Mouse (Mus musculus): ENCODE data around the gene Igfbp4.

Igfbp4 gene

DNA sequence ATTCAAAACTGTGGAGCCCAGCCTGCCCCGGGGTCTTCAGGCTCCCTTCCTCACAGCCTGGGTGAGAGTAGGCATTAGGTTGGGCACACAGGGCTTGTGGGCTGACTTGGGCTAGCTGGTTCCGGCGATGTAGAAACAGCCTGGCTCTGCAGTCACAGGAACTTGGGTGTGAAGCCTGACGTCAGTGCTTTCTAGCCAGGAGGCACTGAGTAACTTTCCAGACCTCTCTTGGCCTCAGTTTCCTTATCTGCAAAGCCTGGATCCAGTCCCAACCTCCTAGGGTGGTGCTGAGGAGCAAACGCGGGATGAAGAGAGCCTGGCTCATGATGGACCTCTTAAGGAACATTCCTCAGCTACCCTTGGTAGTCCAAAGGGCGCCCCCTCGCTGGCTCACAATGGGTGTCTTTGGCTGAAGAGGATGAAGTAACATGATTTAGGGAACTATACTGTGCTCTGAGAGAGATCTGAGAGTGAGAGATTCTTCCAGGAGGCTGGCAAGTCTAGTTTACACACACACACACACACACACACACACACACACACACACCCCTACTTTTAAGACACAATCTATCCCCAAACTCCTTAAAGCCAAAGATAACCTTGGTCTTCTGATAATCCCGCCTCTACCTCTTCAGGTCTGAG is 40.0 kb downstream of the Igfbp4 start:
- DNase-seq (ENCODE audit: low read depth, low spot score), result no peak

DNA sequence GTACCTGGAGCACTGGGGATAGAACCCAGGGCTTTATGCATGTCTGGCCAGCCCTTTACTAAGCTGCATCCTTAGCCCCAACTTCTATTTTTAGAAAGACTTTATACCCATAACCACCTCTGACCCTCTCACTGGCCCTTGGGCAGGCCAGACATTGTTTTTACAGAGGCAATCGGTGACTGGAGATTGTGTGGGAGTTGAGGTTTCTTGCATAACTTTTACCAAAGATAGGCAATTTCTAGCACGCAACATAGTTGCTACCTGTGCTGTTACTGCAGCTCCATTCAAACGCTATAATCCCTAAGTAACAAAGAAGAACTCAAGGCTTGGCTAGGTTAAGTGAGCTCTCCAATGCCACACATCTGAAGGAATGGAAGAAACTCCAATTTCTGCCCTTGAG is 40.5 kb downstream of the Igfbp4 start:
- no peak for DNase-seq (ENCODE audit: low read depth, low spot score)

DNA sequence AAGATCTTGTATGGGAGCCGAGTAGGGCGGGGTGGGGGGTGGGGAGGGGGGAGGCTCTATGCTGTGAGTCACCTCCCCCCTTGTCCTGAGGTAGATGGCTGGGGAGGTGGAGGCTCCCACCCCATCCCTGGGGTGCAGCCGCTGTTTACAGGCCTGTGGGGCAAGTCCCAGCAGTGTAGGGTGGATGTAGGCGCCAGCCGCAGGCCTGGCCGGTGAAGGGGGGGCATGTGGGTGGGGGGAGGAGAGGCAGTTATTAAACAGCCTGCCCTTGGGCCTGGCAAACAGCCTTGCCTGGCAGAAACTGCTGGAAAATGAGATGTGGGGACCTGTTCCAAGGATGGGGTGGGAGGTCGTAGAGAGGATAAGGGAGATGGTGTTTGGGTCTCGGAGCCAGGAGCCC is 41.1 kb downstream of the Igfbp4 start:
- DNase-seq (ENCODE audit: low read depth, low spot score), result no peak

DNA sequence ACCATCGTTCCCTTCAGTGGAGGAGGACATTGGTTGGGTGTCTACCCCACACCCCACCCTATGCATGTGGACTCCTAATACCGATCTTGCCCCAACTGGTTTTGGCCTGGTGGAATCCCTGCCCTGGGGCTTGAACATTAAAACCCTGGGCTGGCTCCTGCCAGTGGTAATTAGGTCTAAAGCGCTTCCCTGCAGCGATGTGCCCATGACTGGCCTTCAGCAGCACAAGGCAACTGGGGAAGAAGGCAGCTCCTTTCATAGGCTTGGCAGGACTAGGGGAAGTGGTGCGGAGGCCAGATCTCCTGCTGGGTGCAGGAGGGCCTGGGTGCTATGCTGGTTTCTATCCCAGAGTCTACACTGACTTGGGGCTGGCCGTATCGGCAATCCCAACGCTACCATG is 42.5 kb downstream of the Igfbp4 start:
- no peak for DNase-seq (ENCODE audit: low read depth, low spot score)

DNA sequence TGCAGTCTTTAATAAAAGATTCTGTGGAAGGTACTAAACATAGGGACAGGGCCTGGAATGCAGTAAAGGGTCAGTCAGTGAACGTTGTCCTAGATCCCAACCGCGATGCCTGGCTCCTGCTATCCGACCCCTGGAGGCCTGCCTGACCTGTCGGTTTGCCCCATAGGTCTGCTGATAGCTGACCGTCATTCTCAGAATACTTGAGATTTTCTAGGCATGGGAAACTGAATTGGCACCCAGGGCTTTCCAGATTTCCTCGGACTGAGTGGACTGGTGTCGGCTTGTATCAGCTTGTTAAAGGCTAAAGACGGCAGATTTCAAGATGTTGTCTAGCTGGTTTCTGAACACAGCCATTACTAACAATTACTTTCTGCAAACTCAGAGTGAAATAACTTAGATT is 43.3 kb downstream of the Igfbp4 start:
- no peak for DNase-seq (ENCODE audit: low read depth, low spot score)

DNA sequence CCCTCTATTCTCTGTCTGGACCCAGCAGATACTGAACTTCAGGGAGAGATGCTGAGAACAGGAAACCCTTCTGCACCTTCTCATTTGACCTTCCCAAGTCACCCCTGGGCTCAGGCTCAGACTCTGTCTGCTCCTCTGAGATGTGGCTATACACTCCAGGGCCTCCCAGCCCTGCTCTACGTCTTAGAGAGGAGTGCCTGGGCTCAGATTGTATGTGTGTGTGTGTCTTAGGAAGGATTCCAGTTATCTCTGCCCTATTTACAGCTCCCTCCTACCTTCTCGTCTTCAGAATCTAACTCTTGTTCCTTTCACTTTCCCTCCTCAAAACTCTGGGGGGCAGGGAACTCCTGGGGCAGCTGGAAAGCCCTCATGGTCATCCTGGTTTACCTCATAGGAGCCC is 47.4 kb downstream of the Igfbp4 start:
- DNase-seq (ENCODE audit: low read depth, low spot score), result no peak

- DNase-seq (ENCODE audit: low read depth, low spot score), result no peak
Measured at GRCm38 (mm10) chr11:99089077-99089601, 48.1 kb downstream of the Igfbp4 start, which contains the start of gene Tns4. Gene Tns4 (minus strand): TSS chr11:99089306.

- DNase-seq (ENCODE audit: low read depth, low spot score), result peak; percentile 72
Measured at GRCm38 (mm10) chr11:99090391-99090790, 49.3 kb downstream of the Igfbp4 start.

- DNase-seq (ENCODE audit: low read depth, low spot score), result peak; percentile 72
Measured at GRCm38 (mm10) chr11:99091666-99092065, 50.6 kb downstream of the Igfbp4 start.

- no peak for DNase-seq (ENCODE audit: low read depth, low spot score)
Measured at GRCm38 (mm10) chr11:99093740-99094139, 52.7 kb downstream of the Igfbp4 start.

DNA sequence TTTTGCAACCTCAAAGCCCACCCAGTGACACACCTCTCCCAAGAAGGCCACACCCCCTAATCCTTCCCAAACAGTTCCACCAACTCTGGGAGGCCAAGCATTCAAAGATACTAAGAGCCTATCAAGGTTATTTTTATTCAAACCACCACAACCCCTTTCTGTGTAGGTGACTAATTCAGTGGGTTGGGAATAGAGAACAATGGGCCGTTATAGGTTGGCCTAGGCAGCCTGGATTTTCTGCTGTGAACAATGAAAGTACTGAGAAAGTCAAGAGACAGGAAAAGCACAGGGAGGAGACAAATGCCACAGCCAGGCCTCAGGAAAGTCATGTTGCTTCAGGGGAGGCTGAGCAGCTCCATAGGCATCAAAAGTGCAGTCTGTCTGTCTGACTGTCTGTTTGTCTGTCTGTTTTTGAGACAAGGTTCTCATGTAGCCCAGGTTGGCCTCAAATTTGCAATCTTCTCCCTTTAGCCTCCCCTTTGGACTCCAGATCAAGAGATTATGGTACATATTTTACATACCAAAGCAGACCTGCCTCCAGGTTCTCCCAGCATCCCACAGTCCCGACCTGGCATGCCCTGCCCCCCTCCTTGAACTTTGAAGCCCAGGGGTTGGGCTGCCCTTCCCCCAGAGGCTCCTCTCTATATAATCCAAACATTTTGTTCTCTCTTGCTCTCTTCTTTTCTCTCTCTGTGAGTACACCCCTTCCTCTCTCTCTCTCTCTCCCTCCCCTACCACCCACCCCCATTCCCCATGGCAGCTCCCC is 54.0 kb downstream of the Igfbp4 start:
- DNase-seq (ENCODE audit: low read depth, low spot score), result peak; percentile 69

DNA sequence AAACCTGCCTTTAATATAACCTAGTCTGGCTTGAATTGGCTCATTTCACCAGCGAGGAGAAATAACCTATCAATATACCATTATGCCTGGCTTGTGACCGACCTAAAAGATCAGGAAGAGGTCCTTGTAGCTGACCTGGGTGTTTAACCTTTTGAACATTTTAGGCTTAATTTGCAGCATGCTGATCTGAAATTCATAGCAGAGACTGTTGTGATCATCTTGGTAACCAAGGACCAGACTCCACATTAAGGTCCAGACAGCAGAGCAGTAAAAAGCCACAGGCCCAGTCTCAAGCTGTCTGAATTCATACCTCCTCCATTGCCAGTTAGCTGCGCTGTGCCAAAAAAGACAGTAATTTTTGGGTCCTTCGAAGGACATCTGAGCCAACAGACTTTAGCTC is 54.7 kb downstream of the Igfbp4 start:
- DNase-seq (ENCODE audit: low read depth, low spot score), result no peak

GRCm38 (mm10) chr11:99096417-99096816 is 55.4 kb downstream of the Igfbp4 start:
- DNase-seq (ENCODE audit: low read depth, low spot score), result no peak

GRCm38 (mm10) chr11:99096996-99097774 is 56.1 kb downstream of the Igfbp4 start:
- no peak for DNase-seq (ENCODE audit: low read depth, low spot score)

- no peak for DNase-seq (ENCODE audit: low read depth, low spot score)
Measured at GRCm38 (mm10) chr11:99098924-99099323, 57.9 kb downstream of the Igfbp4 start.

- no peak for DNase-seq (ENCODE audit: low read depth, low spot score)
Measured at GRCm38 (mm10) chr11:99099516-99099915, 58.5 kb downstream of the Igfbp4 start.

DNA sequence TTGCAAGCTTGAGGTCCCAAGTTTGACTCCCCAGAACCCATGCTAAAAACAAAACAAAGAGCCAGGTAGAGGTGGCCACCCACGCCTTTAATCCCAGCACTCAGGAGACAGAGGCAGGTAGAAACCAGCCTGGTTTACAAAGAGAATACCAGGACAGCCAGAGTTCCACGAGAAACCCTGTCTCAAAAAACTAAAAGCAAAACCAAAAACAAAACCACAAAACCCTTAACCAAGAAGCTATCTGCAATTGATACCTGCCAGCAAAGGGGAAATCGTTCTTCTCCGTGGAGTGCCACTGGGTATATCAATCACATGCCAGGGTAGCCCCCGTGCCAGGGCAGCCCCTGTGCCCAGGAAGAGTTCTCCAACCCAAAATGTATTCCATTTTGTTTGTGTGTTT is 59.2 kb downstream of the Igfbp4 start:
- no peak for DNase-seq (ENCODE audit: low read depth, low spot score)

DNA sequence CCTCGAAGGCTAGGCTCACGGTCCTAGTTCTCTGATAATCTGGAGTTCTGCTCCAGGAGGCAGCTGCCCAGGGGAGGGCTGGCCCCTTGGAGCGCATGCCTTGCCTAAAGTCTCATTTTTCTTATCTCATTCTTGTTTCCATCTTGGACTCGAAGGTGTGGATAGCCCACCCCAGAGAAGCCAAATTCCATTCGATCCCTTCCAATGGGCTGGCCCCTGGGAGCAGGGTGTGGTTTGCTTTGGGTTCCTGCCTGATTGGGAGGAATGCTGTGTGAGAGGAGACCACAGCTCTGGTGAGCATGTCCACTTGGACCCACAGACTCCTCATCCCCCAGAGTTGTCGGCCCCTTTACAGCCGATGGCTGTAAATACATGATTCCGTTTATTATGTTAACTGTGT is 60.6 kb downstream of the Igfbp4 start:
- peak; percentile 52 for DNase-seq (ENCODE audit: low read depth, low spot score)

- DNase-seq (ENCODE audit: low read depth, low spot score), result no peak
Measured at GRCm38 (mm10) chr11:99102575-99103270, 61.7 kb downstream of the Igfbp4 start.
